Mouse (Mus musculus) embryonic facial prominence, embryonic 13.5 days (tissue): ENCODE data around the gene Gdpd4. TPM values are rescaled to one million over a fixed set of nuclear protein-coding genes. Genes with fewer than 3 reads are reported as not detected.

Experiments used
- ATAC-seq: fragments of 200-750 bp; cut with Nextera tagmentation; 2 replicates; pipeline ENCODE4 v1.8.0; 2017; ENCODE audit warnings: low read depth; ENCODE audit not compliant: insufficient number of reproducible peaks, insufficient read depth, low FRiP score, low TSS enrichment
- H3K27ac ChIP-seq: fragments of 300-500 bp; sonication (generic); 2 replicates; pipeline ENCODE4 v1.5.1; 2015; ENCODE audit warnings: moderate library complexity, mild to moderate bottlenecking, inconsistent platforms
- H3K27me3 ChIP-seq: fragments of 300-500 bp; sonication (generic); 2 replicates; pipeline ENCODE4 v1.6.1; 2015; ENCODE audit warnings: mild to moderate bottlenecking, inconsistent platforms
- H3K36me3 ChIP-seq: fragments of 300-500 bp; sonication (generic); 2 replicates; pipeline ENCODE4 v1.6.1; 2015; ENCODE audit warnings: mild to moderate bottlenecking, inconsistent platforms
- H3K4me1 ChIP-seq: fragments of 300-500 bp; sonication (generic); 2 replicates; pipeline ENCODE4 v1.6.1; 2015; ENCODE audit warnings: inconsistent platforms
- H3K4me2 ChIP-seq: fragments of 300-500 bp; sonication (generic); 2 replicates; pipeline ENCODE4 v1.6.1; 2015; ENCODE audit warnings: moderate library complexity, mild to moderate bottlenecking, inconsistent platforms
- H3K4me3 ChIP-seq: fragments of 300-500 bp; sonication (generic); 2 replicates; pipeline ENCODE4 v1.5.1; 2015; ENCODE audit warnings: mild to moderate bottlenecking, inconsistent platforms
- H3K9ac ChIP-seq: fragments of 300-500 bp; sonication (generic); 2 replicates; pipeline ENCODE4 v1.6.1; 2015; ENCODE audit warnings: mild to moderate bottlenecking, inconsistent platforms
- H3K9me3 ChIP-seq: fragments of 300-500 bp; sonication (generic); 2 replicates; pipeline ENCODE4 v1.6.1; 2016; ENCODE audit warnings: inconsistent platforms
- WGBS: fragments of 180-500 bp; shearing (Covaris S2); methylation state at CpG from one replicate; pipeline ENCODE4 v1.1.7; 2015; ENCODE audit warnings: mixed read lengths; 5-methylcytosine and 5-hydroxymethylcytosine counted together
- polyA plus RNA-seq: library from polyadenylated mRNA; unstranded; fragments of >200 nt; fragmentation: Nextera tagmentation; extraction: Ambion mirVana; gene quantifications from 2 replicates; pipeline ENCODE4 v1.2.1, GENCODE M21; 2015

Gdpd4 gene
- polyA plus RNA-seq, 1 experiment from 2014 or later, result not detected

GRCm38 (mm10) chr7:98085314-98085713 is 165.6 kb downstream of the Gdpd4 start:
- H3K27ac ChIP-seq, result no peak overlapping the region
- no peak for ATAC-seq
- no peak overlapping the region for H3K9ac ChIP-seq
- H3K27me3 ChIP-seq, result no peaks in the 10 kb centered on the region
- H3K4me3 ChIP-seq, result no peak overlapping the region
- no peak overlapping the region for H3K4me2 ChIP-seq
- H3K4me1 ChIP-seq, result peaks cover 20% of the 10 kb centered on the region
- no peaks in the 10 kb centered on the region for H3K36me3 ChIP-seq
- no peaks in the 10 kb centered on the region for H3K9me3 ChIP-seq
- 70% methylated on average over 7 of the region's 7 CpGs for WGBS

GRCm38 (mm10) chr7:98086346-98086745 is 166.6 kb downstream of the Gdpd4 start:
- ATAC-seq, result no peak
- Histone ChIP-seq H3K4me3 (no peak overlapping the region), H3K9ac (no peak overlapping the region), H3K27ac (no peak overlapping the region), H3K4me1 (peaks cover 20% of the 10 kb centered on the region), H3K4me2 (no peak overlapping the region), H3K27me3 (no peaks in the 10 kb centered on the region), H3K9me3 (no peaks in the 10 kb centered on the region), H3K36me3 (no peaks in the 10 kb centered on the region)
- WGBS, result 53% methylated on average over 2 of the region's 2 CpGs

GRCm38 (mm10) chr7:98095852-98096251 is 176.1 kb downstream of the Gdpd4 start:
- peaks cover 20% of the 10 kb centered on the region for H3K36me3 ChIP-seq
- H3K27me3 ChIP-seq, result no peaks in the 10 kb centered on the region
- H3K4me1 ChIP-seq, result peaks cover 5% of the 10 kb centered on the region
- no peaks in the 10 kb centered on the region for H3K9me3 ChIP-seq
- 95% methylated on average over 4 of the region's 4 CpGs for WGBS
- H3K4me3 ChIP-seq, result no peak overlapping the region
- ATAC-seq, result no peak
- no peak overlapping the region for H3K9ac ChIP-seq
- H3K27ac ChIP-seq, result no peak overlapping the region
- H3K4me2 ChIP-seq, result no peak overlapping the region

GRCm38 (mm10) chr7:98097557-98097956 is 177.8 kb downstream of the Gdpd4 start:
- Histone ChIP-seq H3K36me3 (peaks cover 15% of the 10 kb centered on the region), H3K27ac (no peak overlapping the region), H3K27me3 (no peaks in the 10 kb centered on the region), H3K4me1 (0 out of 2 replicates have a peak, but pooled peaks cover 3% of the 10 kb centered on the region), H3K9ac (no peak overlapping the region), H3K4me2 (no peak overlapping the region), H3K9me3 (no peaks in the 10 kb centered on the region), H3K4me3 (no peak overlapping the region)
- ATAC-seq, result no peak
- WGBS, result 94% methylated on average over 8 of the region's 8 CpGs

Other genes with a start within 250 kb of the Gdpd4 start
- 223 and 229 TPM in 2 replicates for gene Clns1a, start 223.3 kb upstream of the Gdpd4 start, polyA plus RNA-seq
- gene Aqp11, start 181.7 kb upstream of the Gdpd4 start, polyA plus RNA-seq, result 4.9 and 5.5 TPM in 2 replicates
- 26.8 and 31.8 TPM in 2 replicates for gene Pak1, start 131.4 kb upstream of the Gdpd4 start, polyA plus RNA-seq
- 10.2 and 10.5 TPM in 2 replicates for gene Myo7a, start 199.6 kb downstream of the Gdpd4 start, polyA plus RNA-seq
- gene Omp, start 225.5 kb downstream of the Gdpd4 start, polyA plus RNA-seq, result 1.0 and 1.3 TPM in 2 replicates